Mouse (Mus musculus) CD8-positive naive resting alpha-beta T cell, adult 57 days (primary cell): ENCODE measurements around the gene Nkx6-1. TPM values are rescaled to one million over a fixed set of nuclear protein-coding genes. Genes with fewer than 3 reads are reported as not detected.

Source experiments
- total RNA-seq: library from RNA; stranded (reverse); gene quantifications from one replicate; pipeline ENCODE4 v1.2.4, GENCODE M21; 2023

Nkx6-1 gene
- total RNA-seq, result not detected

GRCm38 (mm10) chr5:101664945-101665615 is at the start of gene Nkx6-1:
Gene Nkx6-1, minus strand, starts transcription at chr5:101664996.

Other genes with a start within 250 kb of the Nkx6-1 start
- gene Cds1, start 100.1 kb upstream of the Nkx6-1 start, total RNA-seq, result 0.34 TPM